Mouse (Mus musculus) inflammation-experienced regulatory T-cells, adult 6 months (primary cell): ENCODE data around the gene Parp16. TPM values are rescaled to one million over a fixed set of nuclear protein-coding genes. Genes with fewer than 3 reads are reported as not detected.

Experiments used
- polyA plus RNA-seq, 3 experiments: library from polyadenylated mRNA; unstranded; fragments of 100-300 nt; shearing (Covaris generic); gene quantifications; one replicate each; pipeline ENCODE4 v1.2.1; 2017

The Parp16 gene
- polyA plus RNA-seq, 3 experiments from 2014 or later: 5.4 to 8.0 (median 5.8) TPM

Other genes with a start within 250 kb of the Parp16 start
- gene Slc24a1, start 243.7 kb upstream of the Parp16 start, polyA plus RNA-seq: under 1 TPM; 0.07 to 0.20 (median 0.17) TPM
- 10 to 100 TPM; 34.8 to 38.2 (median 36.5) TPM for gene Ints14, start 234.4 kb upstream of the Parp16 start, polyA plus RNA-seq
- 100 to 1,000 TPM; 116 to 141 (median 139) TPM for gene Hacd3, start 173.7 kb upstream of the Parp16 start, polyA plus RNA-seq
- gene Dpp8, start 162.9 kb upstream of the Parp16 start, polyA plus RNA-seq: 10 to 100 TPM; 18.2 to 26.5 (median 25.0) TPM
- under 1 TPM in 2 of 3 experiments, not detected in 1; 0.24 to 0.28 TPM for gene Igdcc4, start 93.9 kb upstream of the Parp16 start, polyA plus RNA-seq
- gene Igdcc3, start 54.2 kb upstream of the Parp16 start, polyA plus RNA-seq: not detected
- gene Cilp, start 69.8 kb downstream of the Parp16 start, polyA plus RNA-seq: not detected
- 10 to 100 TPM; 29.8 to 41.8 (median 37.4) TPM for gene Clpx, start 98.9 kb downstream of the Parp16 start, polyA plus RNA-seq
- gene Pdcd7, start 150.8 kb downstream of the Parp16 start, polyA plus RNA-seq: 1 to 10 TPM; 4.3 to 6.0 (median 5.8) TPM
- under 1 TPM in 1 of 3 experiments, not detected in 2; 0.54 TPM for gene Ubap1l, start 165.7 kb downstream of the Parp16 start, polyA plus RNA-seq
- gene Kbtbd13, start 196.3 kb downstream of the Parp16 start, polyA plus RNA-seq: not detected
- gene Rasl12, start 203.2 kb downstream of the Parp16 start, polyA plus RNA-seq: under 1 TPM in 2 of 3 experiments, not detected in 1; 0.23 to 0.89 TPM
- gene Slc51b, start 227.6 kb downstream of the Parp16 start, polyA plus RNA-seq: not detected
- gene Mtfmt, start 240.4 kb downstream of the Parp16 start, polyA plus RNA-seq: 10 to 100 TPM; 20.3 to 25.1 (median 21.8) TPM